Mouse (Mus musculus) kidney, embryonic 14.5 days (tissue): Measurements from ENCODE around the gene Cdyl. TPM values are rescaled to one million over a fixed set of nuclear protein-coding genes. Genes with fewer than 3 reads are reported as not detected.

Source experiments
- ATAC-seq: fragments of 200-750 bp; cut with Nextera tagmentation; 2 replicates; pipeline ENCODE4 v1.8.0; 2017; ENCODE audit warnings: moderate number of reproducible peaks, mild to moderate bottlenecking, moderate TSS enrichment, moderate library complexity; ENCODE audit not compliant: low FRiP score, low TSS enrichment
- H3K27ac ChIP-seq: fragments of 300-500 bp; sonication (generic); 2 replicates; pipeline ENCODE4 v1.5.1; 2014; ENCODE audit warnings: low read depth, mild to moderate bottlenecking, low read length, moderate library complexity, mixed read lengths
- H3K27me3 ChIP-seq: fragments of 300-500 bp; sonication (generic); 2 replicates; pipeline ENCODE4 v1.6.1; 2014; ENCODE audit warnings: mild to moderate bottlenecking, low read length; ENCODE audit not compliant: control insufficient read depth, insufficient read depth
- H3K36me3 ChIP-seq: fragments of 300-500 bp; sonication (generic); 2 replicates; pipeline ENCODE4 v1.6.1; 2014; ENCODE audit warnings: low read length, mixed read lengths; ENCODE audit not compliant: control insufficient read depth, insufficient read depth
- H3K4me1 ChIP-seq: fragments of 300-500 bp; sonication (generic); 2 replicates; pipeline ENCODE4 v1.6.1; 2014; ENCODE audit warnings: low read length, mixed read lengths; ENCODE audit not compliant: control insufficient read depth, insufficient read depth
- H3K4me2 ChIP-seq: fragments of 300-500 bp; sonication (generic); replicated peaks from 2 replicates; pipeline ENCODE4 v1.6.1; 2014; ENCODE audit warnings: low read depth, mild to moderate bottlenecking, low read length
- H3K4me3 ChIP-seq: fragments of 300-500 bp; sonication (generic); 2 replicates; pipeline ENCODE4 v1.5.1; 2014; ENCODE audit warnings: mild to moderate bottlenecking, low read length
- H3K9ac ChIP-seq: fragments of 300-500 bp; sonication (generic); 2 replicates; pipeline ENCODE4 v1.6.1; 2014; ENCODE audit warnings: low read depth, mild to moderate bottlenecking, low read length, moderate library complexity
- H3K9me3 ChIP-seq: fragments of 300-500 bp; sonication (generic); 2 replicates; pipeline ENCODE4 v1.6.1; 2016; ENCODE audit warnings: low read length; ENCODE audit not compliant: control insufficient read depth
- WGBS: fragments of 180-500 bp; shearing (Covaris S2); extraction: QIAGEN DNeasy Blood & Tissue Kit; methylation state at CpG from one replicate; pipeline ENCODE4 v1.1.7; 2014; 5-methylcytosine and 5-hydroxymethylcytosine counted together
- polyA plus RNA-seq: library from polyadenylated mRNA; unstranded; fragments of >200 nt; fragmentation: Nextera tagmentation; extraction: Ambion mirVana; gene quantifications from 2 replicates; pipeline ENCODE4 v1.2.1, GENCODE M21; 2014

The Cdyl gene
- polyA plus RNA-seq, 1 experiment from 2014 or later: 18.4 TPM

GRCm38 (mm10) chr13:35764559-35764958 is 104.9 kb downstream of the Cdyl start:
- Histone ChIP-seq H3K27ac (no peak overlapping the region), H3K4me2 (no peak overlapping the region), H3K36me3 (no peaks in the 10 kb centered on the region), H3K27me3 (no peaks in the 10 kb centered on the region), H3K4me3 (no peak overlapping the region), H3K9ac (no peak overlapping the region), H3K9me3 (no peaks in the 10 kb centered on the region), H3K4me1 (peaks cover 6% of the 10 kb centered on the region; the same call in 1 of the 2 replicates)
- WGBS: 42% methylated on average over 3 of the region's 3 CpGs
- no peak for ATAC-seq

- no peaks in the 10 kb centered on the region for H3K9me3 ChIP-seq
- H3K4me1 ChIP-seq: peaks cover 6% of the 10 kb centered on the region; the same call in 1 of the 2 replicates
- no peaks in the 10 kb centered on the region for H3K27me3 ChIP-seq
- 28% methylated on average over 2 of the region's 2 CpGs for WGBS
- no peak; the same call in 1 of the 2 replicates for ATAC-seq
- H3K4me3 ChIP-seq: no peak overlapping the region
- H3K27ac ChIP-seq: no peak overlapping the region
- H3K36me3 ChIP-seq: no peaks in the 10 kb centered on the region
- H3K9ac ChIP-seq: no peak overlapping the region
- no peak overlapping the region for H3K4me2 ChIP-seq
These were observed 106.2 kb downstream of the Cdyl start for GRCm38 (mm10) chr13:35765817-35766216.

DNA sequence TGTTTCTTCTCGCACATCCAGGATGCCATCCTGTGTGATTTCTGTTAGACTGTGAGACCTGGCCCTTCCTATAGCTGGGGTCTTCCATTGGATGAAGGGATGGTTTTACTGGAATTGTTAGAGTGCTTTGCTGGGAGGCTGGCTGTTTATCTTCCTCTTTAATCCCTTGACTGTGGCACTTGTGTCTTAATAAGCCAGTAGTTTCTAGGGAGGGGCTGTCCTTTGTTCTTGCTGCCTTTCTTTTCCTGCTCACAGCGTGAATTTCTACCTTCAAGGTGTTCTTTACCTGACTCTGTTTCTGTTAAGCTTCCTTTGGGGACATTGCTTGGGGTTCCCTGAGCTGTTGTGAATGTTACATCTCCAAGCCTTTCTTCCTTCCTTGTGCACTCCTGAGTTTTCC is 110.0 kb downstream of the Cdyl start:
- no peak overlapping the region for H3K4me3 ChIP-seq
- no peak overlapping the region for H3K27ac ChIP-seq
- H3K4me2 ChIP-seq: no peak overlapping the region
- H3K27me3 ChIP-seq: no peaks in the 10 kb centered on the region
- H3K4me1 ChIP-seq: peaks cover 6% of the 10 kb centered on the region; the same call in 1 of the 2 replicates
- no peaks in the 10 kb centered on the region for H3K9me3 ChIP-seq
- no peak for ATAC-seq
- no peak overlapping the region for H3K9ac ChIP-seq
- H3K36me3 ChIP-seq: no peaks in the 10 kb centered on the region
- 61% methylated on average over 2 of the region's 2 CpGs for WGBS

DNA sequence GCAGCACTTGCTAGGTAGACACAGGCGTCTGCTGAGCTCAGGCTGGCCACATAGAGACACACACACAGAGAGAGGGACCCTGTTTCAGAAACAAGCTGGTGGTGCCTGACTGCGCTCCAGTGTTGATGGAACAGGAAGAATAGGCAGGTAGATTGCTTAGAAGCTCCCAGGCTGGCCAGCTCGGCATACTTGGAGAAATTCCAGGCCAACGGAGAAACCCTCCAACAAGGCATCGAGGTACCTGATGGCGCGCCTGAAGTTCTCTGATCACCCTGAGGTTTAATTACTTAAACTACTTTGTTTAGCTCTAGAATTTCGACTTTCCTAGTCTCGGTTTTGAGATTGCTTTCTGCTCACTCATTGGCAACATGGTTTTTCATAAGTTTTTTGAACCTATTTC is 110.8 kb downstream of the Cdyl start:
- no peak for ATAC-seq
- H3K9me3 ChIP-seq: no peaks in the 10 kb centered on the region
- WGBS: 84% methylated on average over 9 of the region's 9 CpGs

DNA sequence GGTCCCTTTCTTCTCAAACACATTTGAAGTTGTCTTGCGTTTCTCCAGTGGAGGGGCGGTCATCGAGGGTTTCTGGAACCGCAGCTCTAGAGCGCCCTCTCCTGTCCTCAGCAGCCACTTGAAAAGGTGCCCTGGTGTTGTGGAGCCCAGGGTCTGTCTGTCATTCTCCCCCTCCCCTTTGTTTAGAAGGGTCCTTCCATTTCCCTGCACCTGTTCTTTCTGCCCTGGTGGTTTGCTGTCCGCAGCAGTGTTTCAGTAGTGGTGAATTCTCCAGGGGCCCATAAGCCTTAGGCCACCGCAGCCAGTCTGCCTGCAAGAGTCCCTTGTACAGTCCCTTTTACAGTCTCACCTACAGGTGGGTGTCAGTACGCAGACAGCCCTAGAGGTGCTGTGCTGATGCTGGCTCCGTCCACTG is 112.3 kb downstream of the Cdyl start:
- Histone ChIP-seq H3K4me2 (no peak overlapping the region), H3K36me3 (no peaks in the 10 kb centered on the region), H3K4me1 (no peaks in the 10 kb centered on the region), H3K27me3 (no peaks in the 10 kb centered on the region), H3K27ac (no peak overlapping the region), H3K4me3 (no peak overlapping the region), H3K9me3 (no peaks in the 10 kb centered on the region), H3K9ac (no peak overlapping the region)
- no peak for ATAC-seq
- 76% methylated on average over 9 of the region's 9 CpGs for WGBS

More for the DNA sequence above, 110.8 kb downstream of the Cdyl start:
- Histone ChIP-seq H3K9ac (no peak overlapping the region), H3K4me1 (peaks cover 6% of the 10 kb centered on the region; the same call in 1 of the 2 replicates), H3K27me3 (no peaks in the 10 kb centered on the region), H3K36me3 (no peaks in the 10 kb centered on the region), H3K27ac (no peak overlapping the region), H3K4me3 (no peak overlapping the region), H3K4me2 (no peak overlapping the region)

DNA sequence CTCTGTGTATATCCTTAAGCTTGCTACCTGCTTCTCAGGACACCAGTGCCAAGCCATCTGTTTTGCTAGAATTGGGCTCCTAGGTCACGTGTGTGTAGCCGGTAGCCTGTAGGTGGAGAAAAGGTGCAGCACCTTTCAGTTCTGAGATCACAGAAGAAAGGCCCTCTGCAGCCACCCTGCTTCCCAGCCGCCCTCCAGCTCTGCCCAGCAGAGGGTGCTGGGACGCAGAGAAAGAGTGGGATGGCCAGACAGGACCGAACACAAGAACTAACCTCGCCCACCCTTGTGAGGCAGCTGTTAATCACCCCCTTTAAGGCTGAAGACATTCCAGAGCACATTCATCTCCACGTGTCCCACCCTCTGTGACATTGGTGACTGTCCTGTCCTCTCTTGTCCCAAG is 114.1 kb downstream of the Cdyl start:
- 51% methylated on average over 7 of the region's 7 CpGs for WGBS
- Histone ChIP-seq H3K36me3 (no peaks in the 10 kb centered on the region), H3K9ac (no peak overlapping the region), H3K9me3 (no peaks in the 10 kb centered on the region), H3K27ac (no peak overlapping the region), H3K4me2 (no peak overlapping the region), H3K4me1 (0 out of 2 replicates have a peak, but pooled peaks cover 3% of the 10 kb centered on the region), H3K27me3 (no peaks in the 10 kb centered on the region), H3K4me3 (no peak overlapping the region)
- ATAC-seq: 0 out of 2 replicates have a peak, but pooled peaks have one; percentile 47

GRCm38 (mm10) chr13:35776123-35776522 is 116.5 kb downstream of the Cdyl start:
- no peaks in the 10 kb centered on the region for H3K9me3 ChIP-seq
- ATAC-seq: no peak
- 0 out of 2 replicates have a peak, but pooled peaks cover 6% of the 10 kb centered on the region for H3K4me1 ChIP-seq
- H3K9ac ChIP-seq: no peak overlapping the region
- no peak overlapping the region for H3K4me3 ChIP-seq
- H3K27me3 ChIP-seq: no peaks in the 10 kb centered on the region
- H3K36me3 ChIP-seq: no peaks in the 10 kb centered on the region
- H3K27ac ChIP-seq: no peak overlapping the region
- no peak overlapping the region for H3K4me2 ChIP-seq
- WGBS: 87% methylated on average over 7 of the region's 7 CpGs

DNA sequence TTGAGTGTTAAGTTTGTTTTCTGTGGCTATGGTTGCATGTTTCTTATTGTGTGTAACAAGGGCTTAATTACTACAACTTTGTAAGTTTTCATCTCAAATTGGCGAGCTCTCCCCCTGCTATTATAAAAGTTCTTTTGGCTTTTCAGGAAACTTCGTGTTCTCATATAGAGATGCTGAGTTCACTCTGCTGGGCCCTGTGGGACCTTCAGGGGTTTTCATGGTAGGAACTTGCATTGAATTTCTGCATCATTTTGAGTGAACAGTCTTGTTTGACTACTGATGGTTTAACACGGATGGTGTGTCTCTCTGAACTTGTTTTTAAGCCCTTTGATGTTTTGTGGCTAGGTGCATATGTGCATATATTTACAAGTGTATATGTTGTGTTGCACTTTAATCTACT is 121.1 kb downstream of the Cdyl start:
- no peak for ATAC-seq
- Histone ChIP-seq H3K9me3 (no peaks in the 10 kb centered on the region), H3K27me3 (no peaks in the 10 kb centered on the region), H3K9ac (no peak overlapping the region), H3K4me1 (peaks cover 6% of the 10 kb centered on the region; the same call in 1 of the 2 replicates), H3K36me3 (no peaks in the 10 kb centered on the region), H3K4me3 (no peak overlapping the region), H3K27ac (no peak overlapping the region), H3K4me2 (no peak overlapping the region)
- 67% methylated on average over 3 of the region's 3 CpGs for WGBS

GRCm38 (mm10) chr13:35781755-35782154 is 122.1 kb downstream of the Cdyl start:
- Histone ChIP-seq H3K36me3 (no peaks in the 10 kb centered on the region), H3K9ac (no peak overlapping the region), H3K9me3 (no peaks in the 10 kb centered on the region), H3K4me2 (no peak overlapping the region), H3K27ac (no peak overlapping the region), H3K27me3 (no peaks in the 10 kb centered on the region), H3K4me1 (peaks cover 6% of the 10 kb centered on the region; the same call in 1 of the 2 replicates), H3K4me3 (no peak overlapping the region)
- no peak for ATAC-seq
- 79% methylated on average over 3 of the region's 3 CpGs for WGBS
